Mouse (Mus musculus): Measurements from ENCODE around the gene Trappc10. TPM values are rescaled to one million over a fixed set of nuclear protein-coding genes. Genes with fewer than 3 reads are reported as not detected.

Trappc10 gene
- polyA plus RNA-seq, 1 experiment from 2014 or later: 22.2 TPM

DNA sequence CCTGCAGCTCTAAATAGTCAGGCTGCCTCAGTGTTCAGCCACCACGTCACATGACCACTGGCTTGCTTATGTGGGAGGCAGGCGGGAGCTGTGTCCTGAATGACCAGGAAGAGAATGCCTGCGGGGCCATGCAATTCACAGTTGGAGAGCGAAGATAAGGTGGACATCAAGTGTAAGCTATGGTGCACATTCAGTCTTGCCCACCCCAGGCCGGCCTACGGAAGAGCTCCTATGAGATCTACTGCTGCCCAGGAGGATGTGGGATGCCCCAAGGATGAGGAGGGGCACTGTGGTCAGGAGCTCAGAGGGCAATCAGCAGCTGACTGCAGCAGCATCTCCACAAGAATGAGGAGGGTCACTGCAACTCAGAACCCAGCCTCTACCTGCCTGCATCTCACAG is 41.0 kb upstream of the Trappc10 start:
- no peak for ATAC-seq (ENCODE audit: low FRiP score, low TSS enrichment)
- H3K9me3 ChIP-seq (ENCODE audit: control insufficient read depth, low read length): no peaks in the 10 kb centered on the region
- no peak overlapping the region for H3K27ac ChIP-seq (ENCODE audit: low read depth, low read length)
- H3K4me3 ChIP-seq (ENCODE audit: low read length): no peak overlapping the region
- H3K27me3 ChIP-seq (ENCODE audit: control insufficient read depth, insufficient read depth, low read length): no peaks in the 10 kb centered on the region
- no peak overlapping the region for H3K9ac ChIP-seq (ENCODE audit: low read depth, low read length)
- no peaks in the 10 kb centered on the region for H3K4me1 ChIP-seq (ENCODE audit: control insufficient read depth, insufficient read depth, low read length)
- peaks cover 68% of the 10 kb centered on the region for H3K36me3 ChIP-seq (ENCODE audit: control insufficient read depth, insufficient read depth, low read length)
- 92% methylated on average over 6 of the region's 6 CpGs for WGBS
- H3K4me2 ChIP-seq (replicated peaks; ENCODE audit: low read depth, low read length): no peak overlapping the region

DNA sequence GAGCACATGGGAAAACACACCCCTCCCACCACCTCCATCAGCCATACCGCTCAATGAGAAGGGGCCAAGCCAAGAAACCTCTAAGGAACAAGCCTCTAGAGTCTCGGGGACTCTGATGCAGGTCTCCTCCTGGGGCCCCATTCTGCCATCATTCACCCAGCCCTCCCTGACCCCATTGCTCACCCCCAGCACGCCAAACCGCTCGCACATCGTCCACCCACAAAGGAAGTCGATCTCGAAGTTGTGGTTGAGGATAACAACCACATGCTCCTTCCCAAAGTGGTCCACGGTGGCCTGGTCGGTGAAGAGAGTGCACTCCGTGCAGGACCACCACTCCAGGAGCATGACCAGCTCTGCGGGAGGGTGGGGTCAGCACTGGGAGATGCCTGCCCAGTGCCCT is 40.4 kb upstream of the Trappc10 start:
- Histone ChIP-seq H3K9ac (ENCODE audit: low read depth, low read length) (no peak overlapping the region), H3K4me1 (ENCODE audit: control insufficient read depth, insufficient read depth, low read length) (no peaks in the 10 kb centered on the region), H3K27ac (ENCODE audit: low read depth, low read length) (no peak overlapping the region), H3K4me2 (replicated peaks; ENCODE audit: low read depth, low read length) (no peak overlapping the region), H3K36me3 (ENCODE audit: control insufficient read depth, insufficient read depth, low read length) (peaks cover 70% of the 10 kb centered on the region), H3K27me3 (ENCODE audit: control insufficient read depth, insufficient read depth, low read length) (no peaks in the 10 kb centered on the region), H3K9me3 (ENCODE audit: control insufficient read depth, low read length) (no peaks in the 10 kb centered on the region), H3K4me3 (ENCODE audit: low read length) (no peak overlapping the region)
- no peak for ATAC-seq (ENCODE audit: low FRiP score, low TSS enrichment)
- 87% methylated on average over 12 of the region's 12 CpGs for WGBS

DNA sequence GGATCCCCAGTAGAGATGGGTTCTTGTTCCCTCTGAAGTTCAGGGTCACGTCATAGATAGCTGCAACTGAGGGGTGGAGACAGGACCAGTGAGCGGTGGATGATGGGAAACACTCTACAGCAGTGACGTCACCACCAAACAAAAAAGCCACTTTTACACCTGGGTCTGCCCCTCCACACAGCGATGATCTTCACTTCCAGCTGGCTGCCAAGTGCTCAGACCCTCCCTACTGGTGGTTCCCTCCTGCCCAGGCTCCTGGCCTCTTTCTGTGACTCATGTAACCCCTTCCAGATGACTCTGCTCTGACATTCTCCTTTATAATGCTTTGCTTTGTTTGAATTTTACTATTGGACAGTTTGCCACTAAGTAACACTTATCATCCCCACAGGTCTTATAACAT is 38.0 kb upstream of the Trappc10 start:
- no peak overlapping the region for H3K4me3 ChIP-seq (ENCODE audit: low read length)
- H3K27ac ChIP-seq (ENCODE audit: low read depth, low read length): no peak overlapping the region
- H3K9me3 ChIP-seq (ENCODE audit: control insufficient read depth, low read length): no peaks in the 10 kb centered on the region
- H3K4me1 ChIP-seq (ENCODE audit: control insufficient read depth, insufficient read depth, low read length): no peaks in the 10 kb centered on the region
- H3K4me2 ChIP-seq (replicated peaks; ENCODE audit: low read depth, low read length): no peak overlapping the region
- 82% methylated on average over 4 of the region's 4 CpGs for WGBS
- peaks cover 73% of the 10 kb centered on the region for H3K36me3 ChIP-seq (ENCODE audit: control insufficient read depth, insufficient read depth, low read length)
- H3K27me3 ChIP-seq (ENCODE audit: control insufficient read depth, insufficient read depth, low read length): no peaks in the 10 kb centered on the region
- ATAC-seq (ENCODE audit: low FRiP score, low TSS enrichment): no peak
- no peak overlapping the region for H3K9ac ChIP-seq (ENCODE audit: low read depth, low read length)

DNA sequence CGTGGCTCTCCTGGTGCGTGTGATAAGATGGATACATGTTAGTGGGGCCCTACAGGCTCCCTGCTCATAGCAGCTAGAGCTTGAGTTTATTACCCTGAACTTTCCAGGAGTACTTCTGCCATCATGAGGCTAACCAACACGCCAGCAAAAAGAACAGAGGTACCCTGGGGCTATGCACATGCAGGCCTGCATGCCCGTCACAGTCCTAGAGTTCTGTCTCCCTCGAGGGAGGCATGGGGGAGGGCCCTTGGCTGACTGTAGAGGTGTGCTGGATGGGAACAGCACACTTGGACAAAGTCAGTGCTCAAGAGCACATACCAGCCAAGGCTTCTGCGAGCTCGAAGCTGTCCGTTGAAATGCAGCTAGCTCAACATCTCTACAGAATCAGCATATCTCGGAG is 36.0 kb upstream of the Trappc10 start:
- Histone ChIP-seq H3K4me1 (ENCODE audit: control insufficient read depth, insufficient read depth, low read length) (no peaks in the 10 kb centered on the region), H3K4me3 (ENCODE audit: low read length) (no peak overlapping the region), H3K9ac (ENCODE audit: low read depth, low read length) (no peak overlapping the region), H3K9me3 (ENCODE audit: control insufficient read depth, low read length) (no peaks in the 10 kb centered on the region), H3K27ac (ENCODE audit: low read depth, low read length) (no peak overlapping the region), H3K27me3 (ENCODE audit: control insufficient read depth, insufficient read depth, low read length) (no peaks in the 10 kb centered on the region), H3K4me2 (replicated peaks; ENCODE audit: low read depth, low read length) (no peak overlapping the region), H3K36me3 (ENCODE audit: control insufficient read depth, insufficient read depth, low read length) (peaks cover 64% of the 10 kb centered on the region)
- 74% methylated on average over 9 of the region's 9 CpGs for WGBS
- ATAC-seq (ENCODE audit: low FRiP score, low TSS enrichment): peak; percentile 16; the same call in 1 of the 2 replicates

DNA sequence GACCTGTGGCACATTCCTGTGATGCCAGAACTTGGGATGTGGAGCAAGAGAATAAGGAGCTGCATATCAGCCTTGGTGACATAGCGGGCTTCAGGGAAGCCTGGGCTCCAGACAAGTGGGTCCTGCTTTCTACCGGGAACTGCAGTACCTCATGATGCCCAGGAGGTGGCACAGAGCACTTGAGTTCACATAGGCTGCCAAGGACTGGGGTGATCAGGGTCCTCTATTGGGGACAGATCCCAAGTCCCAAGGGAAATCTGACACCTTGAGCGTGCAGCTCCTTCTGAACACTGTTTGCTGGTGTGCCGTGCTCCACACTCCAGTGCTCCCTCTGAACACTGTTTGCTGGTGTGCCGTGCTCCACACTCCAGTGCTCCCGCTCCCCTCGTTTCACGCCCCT is 34.8 kb upstream of the Trappc10 start:
- Histone ChIP-seq H3K4me3 (ENCODE audit: low read length) (no peak overlapping the region), H3K27me3 (ENCODE audit: control insufficient read depth, insufficient read depth, low read length) (no peaks in the 10 kb centered on the region), H3K9me3 (ENCODE audit: control insufficient read depth, low read length) (no peaks in the 10 kb centered on the region), H3K4me1 (ENCODE audit: control insufficient read depth, insufficient read depth, low read length) (no peaks in the 10 kb centered on the region), H3K36me3 (ENCODE audit: control insufficient read depth, insufficient read depth, low read length) (peaks cover 59% of the 10 kb centered on the region), H3K27ac (ENCODE audit: low read depth, low read length) (no peak overlapping the region), H3K9ac (ENCODE audit: low read depth, low read length) (no peak overlapping the region), H3K4me2 (replicated peaks; ENCODE audit: low read depth, low read length) (no peak overlapping the region)
- ATAC-seq (ENCODE audit: low FRiP score, low TSS enrichment): peak; percentile 88
- WGBS: 33% methylated on average over 8 of the region's 8 CpGs

DNA sequence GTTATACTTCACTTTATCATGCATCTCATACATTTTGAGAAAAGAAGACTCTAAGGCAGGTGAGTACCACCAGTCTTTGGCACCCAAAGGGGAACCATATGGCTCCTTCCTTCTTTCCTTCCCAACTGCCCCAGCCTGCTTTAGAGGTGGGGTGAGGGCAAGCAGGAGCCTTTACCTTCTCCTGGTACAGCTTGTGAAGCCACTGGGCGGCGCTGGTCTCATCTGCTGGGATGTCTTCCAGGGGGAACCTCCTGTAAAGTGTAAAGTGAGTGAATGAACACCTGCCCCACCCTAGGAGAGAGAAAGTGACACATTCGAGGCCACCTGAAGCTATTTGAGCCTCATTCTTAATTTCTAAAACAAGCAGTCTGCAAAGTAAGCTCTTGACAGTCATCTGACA is 33.4 kb upstream of the Trappc10 start:
- Histone ChIP-seq H3K27ac (ENCODE audit: low read depth, low read length) (no peak overlapping the region), H3K4me1 (ENCODE audit: control insufficient read depth, insufficient read depth, low read length) (no peaks in the 10 kb centered on the region), H3K36me3 (ENCODE audit: control insufficient read depth, insufficient read depth, low read length) (peaks cover 58% of the 10 kb centered on the region), H3K4me3 (ENCODE audit: low read length) (no peak overlapping the region), H3K27me3 (ENCODE audit: control insufficient read depth, insufficient read depth, low read length) (no peaks in the 10 kb centered on the region), H3K9ac (ENCODE audit: low read depth, low read length) (no peak overlapping the region), H3K9me3 (ENCODE audit: control insufficient read depth, low read length) (no peaks in the 10 kb centered on the region), H3K4me2 (replicated peaks; ENCODE audit: low read depth, low read length) (no peak overlapping the region)
- WGBS: 76% methylated on average over 3 of the region's 3 CpGs
- ATAC-seq (ENCODE audit: low FRiP score, low TSS enrichment): no peak

DNA sequence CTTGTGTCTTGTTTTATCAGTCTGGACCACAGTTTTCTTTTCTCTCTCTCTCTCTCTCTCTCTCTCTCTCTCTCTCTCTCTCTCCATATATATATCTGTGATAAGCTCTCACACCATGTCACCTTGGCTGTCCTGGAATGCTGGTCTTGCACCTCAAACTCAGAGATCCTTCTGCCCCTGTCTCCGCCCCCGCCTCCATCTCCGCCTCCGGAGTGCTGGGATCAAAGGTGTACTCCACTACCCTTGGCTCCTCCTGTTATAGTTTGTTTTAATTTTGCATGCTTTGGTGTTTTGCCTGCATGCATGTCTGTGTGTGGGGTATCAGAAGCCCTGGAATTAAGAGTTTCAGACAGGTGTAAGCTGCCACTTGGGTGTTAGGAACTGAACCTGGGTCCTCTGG is 31.8 kb upstream of the Trappc10 start:
- Histone ChIP-seq H3K36me3 (ENCODE audit: control insufficient read depth, insufficient read depth, low read length) (peaks cover 51% of the 10 kb centered on the region), H3K9me3 (ENCODE audit: control insufficient read depth, low read length) (no peaks in the 10 kb centered on the region), H3K4me1 (ENCODE audit: control insufficient read depth, insufficient read depth, low read length) (no peaks in the 10 kb centered on the region), H3K27ac (ENCODE audit: low read depth, low read length) (no peak overlapping the region), H3K4me3 (ENCODE audit: low read length) (no peak overlapping the region), H3K4me2 (replicated peaks; ENCODE audit: low read depth, low read length) (no peak overlapping the region), H3K27me3 (ENCODE audit: control insufficient read depth, insufficient read depth, low read length) (no peaks in the 10 kb centered on the region), H3K9ac (ENCODE audit: low read depth, low read length) (no peak overlapping the region)
- WGBS: 94% methylated on average over 4 of the region's 4 CpGs
- ATAC-seq (ENCODE audit: low FRiP score, low TSS enrichment): no peak

DNA sequence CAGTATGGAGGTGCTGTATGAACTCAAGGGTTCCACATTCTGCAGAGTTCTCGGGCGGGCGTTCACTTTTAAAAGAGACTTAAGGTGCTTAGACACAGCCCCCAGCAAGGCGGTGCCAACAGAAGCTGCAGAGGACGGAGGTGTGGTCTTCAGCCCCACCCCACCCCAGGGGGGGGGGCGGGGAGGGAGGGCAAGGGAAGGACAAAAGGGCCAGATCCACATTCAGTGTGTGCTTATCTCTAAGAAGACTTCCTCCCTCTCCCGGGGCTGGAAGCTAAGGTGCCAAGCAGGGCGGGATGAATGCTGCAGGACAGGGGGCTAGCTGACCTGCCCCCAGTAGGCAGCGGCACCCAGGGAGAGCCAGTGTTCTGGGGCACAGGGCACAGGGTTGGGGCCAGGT is 28.5 kb upstream of the Trappc10 start:
- H3K4me1 ChIP-seq (ENCODE audit: control insufficient read depth, insufficient read depth, low read length): no peaks in the 10 kb centered on the region
- no peak overlapping the region for H3K4me2 ChIP-seq (replicated peaks; ENCODE audit: low read depth, low read length)
- H3K27ac ChIP-seq (ENCODE audit: low read depth, low read length): no peak overlapping the region
- 36% methylated on average over 9 of the region's 9 CpGs for WGBS
- no peak overlapping the region for H3K9ac ChIP-seq (ENCODE audit: low read depth, low read length)
- peaks cover 37% of the 10 kb centered on the region for H3K36me3 ChIP-seq (ENCODE audit: control insufficient read depth, insufficient read depth, low read length)
- no peak for ATAC-seq (ENCODE audit: low FRiP score, low TSS enrichment)
- no peaks in the 10 kb centered on the region for H3K9me3 ChIP-seq (ENCODE audit: control insufficient read depth, low read length)
- H3K27me3 ChIP-seq (ENCODE audit: control insufficient read depth, insufficient read depth, low read length): no peaks in the 10 kb centered on the region
- no peak overlapping the region for H3K4me3 ChIP-seq (ENCODE audit: low read length)

DNA sequence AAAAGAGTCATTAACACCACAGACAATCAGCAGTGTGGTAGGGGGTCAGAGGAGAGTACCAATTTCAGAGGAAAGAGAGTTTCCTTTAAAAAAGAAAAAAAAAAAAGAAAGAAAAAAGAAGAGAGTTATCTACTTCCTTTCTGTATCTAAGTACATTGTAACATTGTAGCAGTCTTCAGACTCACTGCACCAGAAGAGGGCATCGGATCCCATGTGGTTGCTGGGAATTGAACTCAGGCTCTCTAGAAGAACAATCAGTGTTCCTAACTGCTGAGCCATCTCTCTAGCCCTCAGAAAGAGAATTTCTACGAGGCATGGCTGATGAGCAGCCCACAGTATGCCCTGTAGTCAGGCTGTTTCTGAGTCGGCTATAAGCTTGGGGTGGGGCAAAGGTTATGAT is 21.4 kb upstream of the Trappc10 start:
- no peaks in the 10 kb centered on the region for H3K9me3 ChIP-seq (ENCODE audit: control insufficient read depth, low read length)
- no peak overlapping the region for H3K9ac ChIP-seq (ENCODE audit: low read depth, low read length)
- H3K4me1 ChIP-seq (ENCODE audit: control insufficient read depth, insufficient read depth, low read length): no peaks in the 10 kb centered on the region
- H3K27me3 ChIP-seq (ENCODE audit: control insufficient read depth, insufficient read depth, low read length): no peaks in the 10 kb centered on the region
- H3K4me3 ChIP-seq (ENCODE audit: low read length): no peak overlapping the region
- no peak overlapping the region for H3K27ac ChIP-seq (ENCODE audit: low read depth, low read length)
- no peak for ATAC-seq (ENCODE audit: low FRiP score, low TSS enrichment)
- 70% methylated on average over 3 of the region's 3 CpGs for WGBS
- no peak overlapping the region for H3K4me2 ChIP-seq (replicated peaks; ENCODE audit: low read depth, low read length)
- H3K36me3 ChIP-seq (ENCODE audit: control insufficient read depth, insufficient read depth, low read length): no peaks in the 10 kb centered on the region

DNA sequence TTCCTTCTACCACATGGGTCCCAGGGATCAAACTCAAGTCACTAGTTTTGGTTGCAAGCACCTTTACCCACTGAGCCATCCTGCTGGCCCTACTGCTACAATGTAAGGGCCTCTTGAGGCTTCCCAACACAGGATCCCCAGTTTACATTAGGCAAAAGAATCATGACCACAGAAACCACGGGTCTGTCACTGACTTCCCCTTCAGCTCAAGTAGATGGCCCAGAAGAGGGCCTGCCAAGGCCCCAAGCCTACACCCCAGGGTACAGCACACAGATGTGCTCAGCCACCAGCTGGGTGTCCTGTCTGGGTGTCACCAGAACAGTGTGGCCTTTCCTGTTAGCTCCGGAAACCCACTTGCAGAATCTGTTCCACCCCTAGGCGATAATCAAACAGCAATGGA is 20.3 kb upstream of the Trappc10 start:
- Histone ChIP-seq H3K27ac (ENCODE audit: low read depth, low read length) (no peak overlapping the region), H3K36me3 (ENCODE audit: control insufficient read depth, insufficient read depth, low read length) (no peaks in the 10 kb centered on the region), H3K9ac (ENCODE audit: low read depth, low read length) (no peak overlapping the region), H3K4me3 (ENCODE audit: low read length) (no peak overlapping the region), H3K4me1 (ENCODE audit: control insufficient read depth, insufficient read depth, low read length) (peaks cover 8% of the 10 kb centered on the region; the same call in 1 of the 2 replicates), H3K27me3 (ENCODE audit: control insufficient read depth, insufficient read depth, low read length) (no peaks in the 10 kb centered on the region), H3K4me2 (replicated peaks; ENCODE audit: low read depth, low read length) (no peak overlapping the region), H3K9me3 (ENCODE audit: control insufficient read depth, low read length) (no peaks in the 10 kb centered on the region)
- no peak for ATAC-seq (ENCODE audit: low FRiP score, low TSS enrichment)
- 82% methylated on average over 3 of the region's 3 CpGs for WGBS
